Mouse (Mus musculus) bone marrow macrophage, adult 2 months (primary cell): ENCODE measurements around the gene Ifitm1.

ENCODE experiments used
- CTCF ChIP-seq: IDR thresholded peaks from 2 replicates; pipeline ENCODE4 v1.5.1; 2012; ENCODE audit warnings: low read depth, mild to moderate bottlenecking, low read length, moderate library complexity
- POLR2A ChIP-seq: IDR thresholded peaks from 2 replicates; pipeline ENCODE4 v1.6.1; 2012; ENCODE audit warnings: mild to moderate bottlenecking, low read depth, low read length, borderline replicate concordance

- TF ChIP-seq POLR2A (no peak), CTCF (no peak)
Observed at GRCm38 (mm10) chr7:140938896-140939295, 28.1 kb upstream of the Ifitm1 start.
